8 mouse cellular contexts compared by ENCODE assay signal in the genomic region with DNA sequence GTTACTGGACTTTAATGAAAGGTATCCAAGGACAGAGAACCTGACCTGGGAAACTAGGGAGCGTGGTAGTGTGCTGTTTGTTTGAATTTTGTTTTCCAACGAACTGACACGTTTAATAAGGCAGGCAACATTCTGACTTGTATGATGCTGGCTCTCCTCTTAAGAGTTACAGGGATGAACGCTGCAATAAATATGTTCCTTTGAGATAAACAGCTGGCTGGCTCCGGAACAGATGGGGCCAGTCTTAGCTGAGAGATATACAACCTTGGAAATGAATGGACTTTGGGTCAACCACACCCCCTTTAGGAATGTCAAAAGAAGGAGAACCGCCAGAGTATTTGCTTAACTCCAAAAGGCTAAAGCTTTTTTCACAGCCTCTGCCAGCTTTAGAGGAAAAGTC. TPM values are rescaled to one million over a fixed set of nuclear protein-coding genes. Genes with fewer than 3 reads are reported as not detected.
DNase-seq lines count a peak whose midpoint lies in the region; ATAC-seq and TF ChIP-seq lines count a peak whose summit lies in the region.

No protein-coding gene starts in this region.

- no peak for ATAC-seq in kidney, embryonic 14.5 days (ENCODE audit: low FRiP score, low TSS enrichment)
- no peak for ATAC-seq in midbrain, embryonic 11.5 days (ENCODE audit: low FRiP score)
- no peak for ATAC-seq in monocyte, adult 5-6 weeks (replicated peaks; ENCODE audit: insufficient number of reproducible peaks, low FRiP score, low TSS enrichment, poor library complexity, severe bottlenecking)

- H3K4me2 ChIP-seq in kidney, embryonic 14.5 days (replicated peaks; ENCODE audit: low read depth, low read length): peak overlapping the region; percentile 92
- peak overlapping the region; percentile 77 for H3K4me2 ChIP-seq in midbrain, embryonic 11.5 days

- peak overlapping the region; percentile 51 for H3K27ac ChIP-seq in ES-Bruce4 (ENCODE audit: insufficient read depth, low read length)
- no peak overlapping the region for H3K27ac ChIP-seq in kidney, embryonic 14.5 days (ENCODE audit: low read depth, low read length)
- H3K27ac ChIP-seq in midbrain, embryonic 11.5 days (ENCODE audit: low read depth, low read length): no peak overlapping the region

- H3K9me3 ChIP-seq in ES-Bruce4 (replicated peaks; ENCODE audit: control insufficient read depth, insufficient read depth, low read length, poor library complexity, severe bottlenecking): peaks cover 3% of the 10 kb centered on the region; the same call in 1 of the 2 replicates
- no peaks in the 10 kb centered on the region for H3K9me3 ChIP-seq in erythroblast, embryonic 14.5 days (ENCODE audit: control insufficient read depth, low read length)
- H3K9me3 ChIP-seq in kidney, embryonic 14.5 days (ENCODE audit: control insufficient read depth, low read length): no peaks in the 10 kb centered on the region
- H3K9me3 ChIP-seq in midbrain, embryonic 11.5 days (ENCODE audit: control insufficient read depth, low read length): no peaks in the 10 kb centered on the region

- H3K27me3 ChIP-seq in ES-Bruce4 (ENCODE audit: control insufficient read depth, insufficient read depth, low read length, poor library complexity, severe bottlenecking): no peaks in the 10 kb centered on the region
- peaks cover 11% of the 10 kb centered on the region for H3K27me3 ChIP-seq in erythroblast, embryonic 14.5 days (ENCODE audit: control insufficient read depth)
- no peaks in the 10 kb centered on the region for H3K27me3 ChIP-seq in kidney, embryonic 14.5 days (ENCODE audit: control insufficient read depth, insufficient read depth, low read length)
- H3K27me3 ChIP-seq in midbrain, embryonic 11.5 days (ENCODE audit: control insufficient read depth, insufficient read depth, low read length): no peaks in the 10 kb centered on the region

- TF ChIP-seq EP300 in ES-Bruce4 (IDR thresholded peaks at IDR 0.05; ENCODE audit: insufficient read depth, low read depth, low read length): no peak

- DNase-seq in 3T3-L1 (ENCODE audit: low read depth, low spot score): peak; percentile 64
- no peak for DNase-seq in midbrain, embryonic 11.5 days (ENCODE audit: low spot score, missing footprints)
- DNase-seq in cerebellum, adult 9-10 months: no peak
- DNase-seq in left cerebral cortex, adult 9 months (ENCODE audit: low spot score in 2 of 2): no peak

- WGBS in kidney, embryonic 14.5 days: 2% methylated on average over 6 of the region's 6 CpGs
- 2% methylated on average over 6 of the region's 6 CpGs for WGBS in midbrain, embryonic 11.5 days

- peaks cover 22% of the 10 kb centered on the region for H3K36me3 ChIP-seq in ES-Bruce4 (ENCODE audit: control insufficient read depth, insufficient read depth, low read length, poor library complexity, severe bottlenecking)
- H3K36me3 ChIP-seq in erythroblast, embryonic 14.5 days (ENCODE audit: control insufficient read depth): peaks cover 31% of the 10 kb centered on the region
- H3K36me3 ChIP-seq in kidney, embryonic 14.5 days (ENCODE audit: control insufficient read depth, insufficient read depth, low read length): peaks cover 14% of the 10 kb centered on the region
- H3K36me3 ChIP-seq in midbrain, embryonic 11.5 days (ENCODE audit: control insufficient read depth, insufficient read depth, low read length): no peaks in the 10 kb centered on the region

- TF ChIP-seq POLR2A in ES-Bruce4 (IDR thresholded peaks at IDR 0.05; ENCODE audit: insufficient read depth, low read length): no peak

- peaks cover 3% of the 10 kb centered on the region for H3K4me1 ChIP-seq in ES-Bruce4 (ENCODE audit: control insufficient read depth, insufficient read depth, low read length)
- peaks cover 51% of the 10 kb centered on the region for H3K4me1 ChIP-seq in erythroblast, embryonic 14.5 days (ENCODE audit: control insufficient read depth)
- peaks cover 18% of the 10 kb centered on the region; the same call in 1 of the 2 replicates for H3K4me1 ChIP-seq in kidney, embryonic 14.5 days (ENCODE audit: control insufficient read depth, insufficient read depth, low read length)
- H3K4me1 ChIP-seq in midbrain, embryonic 11.5 days (ENCODE audit: control insufficient read depth, insufficient read depth, low read length): peaks cover 23% of the 10 kb centered on the region

- no peak overlapping the region for H3K4me3 ChIP-seq in ES-Bruce4 (ENCODE audit: low read depth, low read length)
- H3K4me3 ChIP-seq in erythroblast, embryonic 14.5 days (replicated peaks): peak overlapping the region; percentile 68
- H3K4me3 ChIP-seq in kidney, embryonic 14.5 days (ENCODE audit: low read length): peak overlapping the region; percentile 93
- H3K4me3 ChIP-seq in midbrain, embryonic 11.5 days (ENCODE audit: low read depth, low read length): peak overlapping the region; percentile 75

- no peak for TF ChIP-seq CTCF in ES-Bruce4 (IDR thresholded peaks at IDR 0.05; ENCODE audit: low read depth, low read length)

- H3K9ac ChIP-seq in ES-Bruce4 (ENCODE audit: low read depth, poor library complexity, severe bottlenecking): peak overlapping the region; percentile 61; the same call in 1 of the 2 replicates
- H3K9ac ChIP-seq in kidney, embryonic 14.5 days (ENCODE audit: low read depth, low read length): peak overlapping the region; percentile 66; the same call in 1 of the 2 replicates
- peak overlapping the region; percentile 96 for H3K9ac ChIP-seq in midbrain, embryonic 11.5 days (ENCODE audit: low read length)

RNA-seq across cellular contexts. Expression of a gene that starts 1.4 kb away (rescaled TPM):
- polyA plus RNA-seq in ES-Bruce4 (2011; ENCODE audit: insufficient read depth, insufficient read length, low read depth, missing spikeins): 3.7 and 5.9 TPM in 2 replicates
- 0.09 and 0.18 TPM in 2 replicates for polyA plus RNA-seq in erythroblast, embryonic 14.5 days (2012)
- polyA plus RNA-seq in kidney, embryonic 14.5 days (2014; fragmentation: Nextera tagmentation; extraction: Ambion mirVana): 6.6 and 7.9 TPM in 2 replicates
- 19.4 and 20.0 TPM in 2 replicates for polyA plus RNA-seq in midbrain, embryonic 11.5 days (2014; fragmentation: Nextera tagmentation; extraction: Ambion mirVana)
- 4.2 to 8.3 TPM (median 8.1 TPM) in 3 replicates for total RNA-seq in monocyte, adult 5-6 weeks (2017)
